Mouse (Mus musculus): Measurements from ENCODE around the gene Rps21. TPM values are rescaled to one million over a fixed set of nuclear protein-coding genes. Genes with fewer than 3 reads are reported as not detected.

The Rps21 gene
- polyA plus RNA-seq, 1 experiment from 2014 or later, result 848 TPM

- TF ChIP-seq CTCF (IDR thresholded peaks at IDR 0.05; ENCODE audit: low read depth), result no peak
- Histone ChIP-seq H3K4me2 (ENCODE audit: low read length) (no peak overlapping the region), H3K27me3 (ENCODE audit: insufficient read depth, low read length) (no peaks in the 10 kb centered on the region), H3K4me3 (replicated peaks; ENCODE audit: low read depth, low read length) (no peak overlapping the region), H3K4me1 (replicated peaks; ENCODE audit: insufficient read depth, low read length) (no peaks in the 10 kb centered on the region), H3K9me3 (replicated peaks; ENCODE audit: low read length) (no peaks in the 10 kb centered on the region), H3K27ac (no peak overlapping the region), H3K36me3 (ENCODE audit: insufficient read depth, low read length) (no peaks in the 10 kb centered on the region), H3K9ac (ENCODE audit: low read depth, low read length) (no peak overlapping the region)
- 47% methylated on average over 2 of the region's 2 CpGs for WGBS
- ATAC-seq (replicated peaks; ENCODE audit: low FRiP score, low read depth) (no peak), DNase-seq (ENCODE audit: low spot score) (no peak)
Observed at GRCm38 (mm10) chr2:180307680-180308079, 50.5 kb downstream of the Rps21 start.

Small RNA genes lying within 50 kb of the gene (microRNA-seq; reads per million reads assigned to microRNA genes)
- not detected for gene Mir3091

Other genes with a start within 250 kb of the Rps21 start
- gene Lsm14b, start 232.4 kb upstream of the Rps21 start, polyA plus RNA-seq (2015; fragmentation: Nextera tagmentation; extraction: Ambion mirVana), result 9.3 and 10.4 TPM in 2 replicates
- 641 and 676 TPM in 2 replicates for gene Psma7, start 214.9 kb upstream of the Rps21 start, polyA plus RNA-seq (2015; fragmentation: Nextera tagmentation; extraction: Ambion mirVana)
- gene Ss18l1, start 214.9 kb upstream of the Rps21 start, polyA plus RNA-seq (2015; fragmentation: Nextera tagmentation; extraction: Ambion mirVana), result 3.9 and 4.2 TPM in 2 replicates
- 18.6 and 19.3 TPM in 2 replicates for gene Mtg2, start 186.8 kb upstream of the Rps21 start, polyA plus RNA-seq (2015; fragmentation: Nextera tagmentation; extraction: Ambion mirVana)
- gene Hrh3, start 152.9 kb upstream of the Rps21 start, polyA plus RNA-seq (2015; fragmentation: Nextera tagmentation; extraction: Ambion mirVana), result not detected in 2 replicates
- 33.4 and 34.7 TPM in 2 replicates for gene Osbpl2, start 138.1 kb upstream of the Rps21 start, polyA plus RNA-seq (2015; fragmentation: Nextera tagmentation; extraction: Ambion mirVana)
- 170 and 185 TPM in 2 replicates for gene Adrm1, start 85.9 kb upstream of the Rps21 start, polyA plus RNA-seq (2015; fragmentation: Nextera tagmentation; extraction: Ambion mirVana)
- gene Lama5, start 31.5 kb upstream of the Rps21 start, polyA plus RNA-seq (2015; fragmentation: Nextera tagmentation; extraction: Ambion mirVana), result 48.6 and 62.4 TPM in 2 replicates
- 12.0 and 13.1 TPM in 2 replicates for gene Cables2, start 16.1 kb downstream of the Rps21 start, polyA plus RNA-seq (2015; fragmentation: Nextera tagmentation; extraction: Ambion mirVana)
- 0.29 and 0.33 TPM in 2 replicates for gene Rbbp8nl, start 32.5 kb downstream of the Rps21 start, polyA plus RNA-seq (2015; fragmentation: Nextera tagmentation; extraction: Ambion mirVana)
- 1.9 TPM in 2 replicates for gene Gata5, start 77.3 kb downstream of the Rps21 start, polyA plus RNA-seq (2015; fragmentation: Nextera tagmentation; extraction: Ambion mirVana)
- gene Slco4a1, start 198.9 kb downstream of the Rps21 start, polyA plus RNA-seq (2015; fragmentation: Nextera tagmentation; extraction: Ambion mirVana), result 11.9 and 12.7 TPM in 2 replicates
- gene Ntsr1, start 242.6 kb downstream of the Rps21 start, polyA plus RNA-seq (2015; fragmentation: Nextera tagmentation; extraction: Ambion mirVana), result 4.4 and 4.9 TPM in 2 replicates